Mouse (Mus musculus) kidney, postnatal 10 days (tissue): ENCODE measurements around the gene Ccdc90b.

ENCODE experiments used
- DNase-seq: peaks from one replicate; pipeline ENCODE4 v3.0.0; 2021; ENCODE audit warnings: mixed read lengths

Gene Ccdc90b

GRCm38 (mm10) chr7:92560986-92561876 is at the start of gene Ccdc90b:
Gene Ccdc90b (plus strand): TSS chr7:92561149.
- DNase-seq: peak; percentile 89

- DNase-seq: no peak
Observed at GRCm38 (mm10) chr7:92520397-92520796, 40.6 kb upstream of the Ccdc90b start.

- DNase-seq: peak; percentile 7
Observed at GRCm38 (mm10) chr7:92520820-92521219, 40.1 kb upstream of the Ccdc90b start.

GRCm38 (mm10) chr7:92529245-92529644 is 31.7 kb upstream of the Ccdc90b start:
- DNase-seq: no peak

- no peak for DNase-seq
Observed at GRCm38 (mm10) chr7:92532351-92533036, 28.5 kb upstream of the Ccdc90b start.

- DNase-seq: no peak
Observed at GRCm38 (mm10) chr7:92546763-92547162, 14.2 kb upstream of the Ccdc90b start.

- no peak for DNase-seq
Observed at GRCm38 (mm10) chr7:92550248-92550989, 10.5 kb upstream of the Ccdc90b start.

- DNase-seq: peak; percentile 44
Observed at GRCm38 (mm10) chr7:92550990-92551392, 10.0 kb upstream of the Ccdc90b start.

- no peak for DNase-seq
Observed at GRCm38 (mm10) chr7:92558744-92559143, 2.2 kb upstream of the Ccdc90b start.

GRCm38 (mm10) chr7:92566775-92567174 is 5.8 kb downstream of the Ccdc90b start:
- DNase-seq: no peak

- no peak for DNase-seq
Observed at GRCm38 (mm10) chr7:92580491-92581207, 19.7 kb downstream of the Ccdc90b start.

GRCm38 (mm10) chr7:92583567-92583966 is 22.6 kb downstream of the Ccdc90b start:
- no peak for DNase-seq

GRCm38 (mm10) chr7:92589986-92590385 is 29.0 kb downstream of the Ccdc90b start:
- DNase-seq: peak; percentile 29

GRCm38 (mm10) chr7:92590842-92591241 is 29.9 kb downstream of the Ccdc90b start:
- no peak for DNase-seq

- DNase-seq: no peak
Observed at GRCm38 (mm10) chr7:92604961-92605360, 44.0 kb downstream of the Ccdc90b start.

GRCm38 (mm10) chr7:92610830-92611229 is 49.9 kb downstream of the Ccdc90b start:
- no peak for DNase-seq

GRCm38 (mm10) chr7:92624488-92624887 is 63.5 kb downstream of the Ccdc90b start:
- no peak for DNase-seq

GRCm38 (mm10) chr7:92630167-92630566 is 69.2 kb downstream of the Ccdc90b start:
- DNase-seq: peak; percentile 38
